Mouse (Mus musculus): ENCODE measurements around the gene Prrc2c. TPM values are rescaled to one million over a fixed set of nuclear protein-coding genes. Genes with fewer than 3 reads are reported as not detected.
"Not testable (repeated sequence)": the region's sequence is repeated elsewhere in the genome, so short reads cannot be mapped to it uniquely, and the experiment has no call there.

The Prrc2c gene
- total RNA-seq, 2 experiments from 2014 or later, result 117 TPM

DNA sequence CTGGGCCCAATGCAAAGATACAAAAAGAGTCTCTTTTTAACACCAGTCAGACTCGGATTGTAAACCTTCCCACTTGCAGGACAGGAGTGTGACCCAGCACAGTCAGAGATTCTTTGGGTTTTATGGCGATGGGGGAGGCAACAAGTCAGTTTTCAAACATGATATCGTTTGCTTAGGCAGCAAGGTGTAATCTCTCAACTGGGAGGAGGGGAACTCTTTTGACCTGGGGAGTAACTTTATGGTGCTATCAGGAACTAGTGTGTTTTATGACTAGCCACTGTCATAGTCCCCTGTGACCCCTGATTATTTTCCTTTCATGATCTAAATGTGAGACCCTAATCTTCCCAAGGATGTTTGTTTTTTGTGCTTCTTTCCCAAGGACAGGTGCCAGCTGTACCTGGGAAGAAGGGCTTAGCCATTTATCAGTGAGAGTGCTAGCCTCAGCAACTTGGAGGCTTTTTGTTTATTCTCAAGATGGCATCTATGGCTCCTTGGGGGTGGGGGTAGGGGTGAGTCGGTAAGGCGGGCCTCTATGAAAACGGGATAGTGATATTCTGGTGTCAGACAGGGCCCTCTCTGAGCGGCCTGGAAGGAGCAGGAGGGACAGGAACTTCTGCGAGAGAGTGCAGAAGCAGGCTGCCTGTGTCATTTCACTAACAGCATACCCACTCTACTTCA lies 39.8 kb downstream of the Prrc2c start:
- ATAC-seq (replicated peaks; ENCODE audit: low FRiP score, poor library complexity, severe bottlenecking), result no peak

DNA sequence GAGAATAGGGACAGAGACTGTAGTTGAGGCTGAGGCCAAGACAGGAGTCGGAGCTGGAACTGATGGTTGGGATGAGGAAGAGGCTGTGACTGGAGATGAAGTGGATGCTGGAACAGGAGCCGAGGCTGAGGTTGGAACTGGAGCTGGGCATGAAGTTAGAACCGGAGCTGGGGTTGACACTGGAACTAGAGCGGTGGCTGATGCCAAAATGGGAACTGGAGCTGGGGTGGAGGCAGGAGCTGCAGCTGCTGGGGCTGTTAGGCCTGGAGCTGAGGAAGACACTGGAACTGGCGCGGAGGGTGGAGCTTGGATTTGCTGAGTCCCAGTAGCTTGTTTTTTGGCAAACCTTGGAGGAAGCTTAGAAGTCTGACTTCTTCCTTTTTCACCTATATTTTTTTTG lies 42.5 kb downstream of the Prrc2c start:
- ATAC-seq (replicated peaks; ENCODE audit: low FRiP score, poor library complexity, severe bottlenecking), result no peak

- ATAC-seq (replicated peaks; ENCODE audit: low FRiP score, poor library complexity, severe bottlenecking), result no peak
Observed at GRCm38 (mm10) chr1:162693721-162694120, 46.6 kb downstream of the Prrc2c start.

DNA sequence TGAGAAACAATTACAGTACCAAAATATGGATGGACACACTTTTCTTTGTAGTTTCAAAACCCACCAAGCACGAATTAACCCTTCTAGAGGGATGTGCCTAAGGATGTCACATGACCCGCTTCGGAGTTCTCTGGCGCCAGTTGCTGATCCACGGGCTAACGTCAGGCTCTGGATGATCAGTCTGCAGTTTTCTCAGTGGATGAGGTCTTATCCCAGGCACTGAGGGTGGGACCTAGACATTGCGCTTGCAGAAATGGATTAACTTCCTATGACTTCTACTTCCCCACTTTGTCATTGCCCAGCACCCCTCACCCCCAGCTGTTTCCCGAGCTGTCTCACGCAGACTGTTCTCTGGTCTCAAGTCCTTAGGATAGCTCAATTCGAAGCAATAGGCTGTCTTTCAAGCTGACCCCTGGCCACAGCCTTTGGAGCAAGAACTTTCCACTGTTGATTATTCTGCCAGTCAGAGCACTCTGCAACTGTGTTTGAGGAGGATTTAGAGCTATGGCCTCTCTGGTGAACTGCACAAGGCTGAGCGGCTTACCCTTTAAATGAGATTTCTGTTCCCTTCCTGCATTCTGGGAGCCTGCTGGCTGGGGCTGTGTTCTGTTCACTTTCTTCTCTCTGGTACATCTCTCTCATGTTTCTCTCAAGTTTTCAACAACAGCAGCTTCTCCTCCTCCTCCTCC lies 74.7 kb downstream of the Prrc2c start:
- no peak for ATAC-seq (replicated peaks; ENCODE audit: low FRiP score, poor library complexity, severe bottlenecking)

GRCm38 (mm10) chr1:162664826-162665475 lies 75.4 kb downstream of the Prrc2c start:
- ATAC-seq (replicated peaks; ENCODE audit: low FRiP score, poor library complexity, severe bottlenecking), result peak; percentile 63; the same call in 1 of the 2 replicates

GRCm38 (mm10) chr1:162660276-162660860 lies 80.0 kb downstream of the Prrc2c start:
- peak; percentile 58 for ATAC-seq (replicated peaks; ENCODE audit: low FRiP score, poor library complexity, severe bottlenecking)

GRCm38 (mm10) chr1:162658119-162658518 lies 82.2 kb downstream of the Prrc2c start, which contains the start of gene Myocos:
Gene Myocos (minus strand): TSS chr1:162658219.
- ATAC-seq (replicated peaks; ENCODE audit: low FRiP score, poor library complexity, severe bottlenecking), result no peak

GRCm38 (mm10) chr1:162648416-162648815 lies 91.9 kb downstream of the Prrc2c start:
- ATAC-seq (replicated peaks; ENCODE audit: low FRiP score, poor library complexity, severe bottlenecking), result no peak

- no peak for ATAC-seq (replicated peaks; ENCODE audit: low FRiP score, poor library complexity, severe bottlenecking)
Observed at GRCm38 (mm10) chr1:162646083-162646686, 94.2 kb downstream of the Prrc2c start.

GRCm38 (mm10) chr1:162643752-162644151 lies 96.6 kb downstream of the Prrc2c start:
- ATAC-seq (replicated peaks; ENCODE audit: low FRiP score, poor library complexity, severe bottlenecking), result no peak

DNA sequence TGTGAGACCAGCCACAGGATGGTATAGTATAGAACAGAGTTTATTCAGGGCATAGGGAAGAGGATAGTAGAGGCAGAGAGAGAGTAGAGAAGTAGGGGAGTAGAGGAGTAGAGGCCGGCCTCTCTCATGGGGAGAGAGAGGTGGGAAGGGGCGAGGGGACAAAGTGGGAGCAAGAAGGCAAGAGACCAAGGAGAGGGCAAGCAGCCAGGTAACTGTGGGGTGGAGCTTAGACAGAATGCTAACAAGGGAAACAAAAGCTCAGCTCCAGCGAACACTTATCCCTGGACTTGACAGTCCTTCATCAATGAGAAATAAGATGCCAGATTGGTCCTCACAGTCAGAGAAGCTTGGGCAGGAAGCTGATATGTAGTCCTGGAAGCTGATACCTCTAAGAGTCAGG lies 97.8 kb downstream of the Prrc2c start:
- ATAC-seq (replicated peaks; ENCODE audit: low FRiP score, poor library complexity, severe bottlenecking), result no peak

DNA sequence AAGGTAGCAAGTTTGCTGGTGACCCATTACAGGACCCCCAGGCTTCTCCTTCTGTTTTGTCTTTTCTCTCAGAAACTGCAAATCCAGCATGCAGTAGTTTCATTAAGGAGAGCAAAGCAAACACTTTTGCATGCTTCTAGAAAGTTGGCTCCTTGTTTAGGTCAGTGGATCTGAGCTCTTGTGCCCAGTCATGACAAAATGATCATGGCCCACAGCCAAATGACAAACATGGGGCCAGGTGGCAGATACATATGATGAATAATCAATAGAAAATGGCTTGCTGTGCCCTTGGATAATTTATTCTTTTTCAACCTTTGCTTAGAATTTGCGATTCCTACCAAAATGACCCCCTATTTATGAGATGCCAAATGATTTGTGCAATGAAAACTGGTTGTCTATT lies 100.5 kb downstream of the Prrc2c start:
- no peak for ATAC-seq (replicated peaks; ENCODE audit: low FRiP score, poor library complexity, severe bottlenecking)

DNA sequence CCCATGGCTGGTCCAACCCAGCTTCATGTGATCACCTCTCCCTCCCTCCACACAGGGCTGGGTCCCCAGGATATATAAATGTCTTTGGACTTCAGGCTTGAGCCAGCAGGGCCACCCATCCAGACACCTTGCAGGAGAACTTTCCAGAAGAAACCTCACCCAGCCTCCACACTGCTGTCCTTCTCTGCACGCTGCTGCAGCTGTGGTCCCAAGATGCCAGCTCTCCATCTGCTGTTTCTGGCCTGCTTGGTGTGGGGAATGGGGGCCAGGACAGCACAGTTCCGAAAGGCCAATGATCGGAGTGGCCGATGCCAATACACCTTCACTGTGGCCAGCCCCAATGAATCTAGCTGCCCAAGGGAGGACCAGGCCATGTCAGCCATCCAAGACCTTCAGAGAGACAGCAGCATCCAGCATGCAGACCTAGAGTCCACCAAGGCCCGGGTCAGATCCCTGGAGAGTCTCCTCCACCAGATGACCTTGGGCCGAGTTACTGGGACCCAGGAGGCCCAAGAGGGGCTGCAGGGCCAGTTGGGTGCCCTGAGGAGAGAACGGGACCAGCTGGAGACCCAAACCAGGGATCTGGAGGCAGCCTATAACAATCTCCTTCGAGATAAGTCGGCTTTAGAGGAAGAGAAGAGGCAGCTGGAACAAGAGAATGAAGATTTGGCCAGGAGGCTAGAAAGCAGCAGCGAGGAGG lies 101.2 kb downstream of the Prrc2c start, which contains the start of gene Myoc:
Gene Myoc, plus strand, starts transcription at position 105 of the 700 bp plus-strand sequence.
- ATAC-seq (replicated peaks; ENCODE audit: low FRiP score, poor library complexity, severe bottlenecking), result no peak

DNA sequence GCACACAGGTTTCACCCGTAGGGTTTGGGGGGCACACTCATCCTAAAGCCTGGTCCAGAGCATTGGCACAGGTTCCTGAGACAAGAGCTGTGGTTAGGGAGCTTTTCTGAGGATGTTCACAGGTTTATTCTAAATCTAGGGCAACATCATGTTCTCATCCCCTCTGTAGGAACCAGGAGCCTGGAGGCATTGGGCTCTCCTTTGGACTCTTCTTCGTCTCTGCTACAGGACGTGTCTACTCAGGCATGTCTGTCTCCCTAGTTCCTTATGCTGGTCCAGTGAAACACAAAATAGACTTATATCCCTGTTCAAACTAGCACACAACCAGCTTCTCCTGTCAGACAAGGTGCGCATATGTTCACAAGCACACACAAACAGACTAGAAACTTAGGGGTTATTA lies 101.8 kb downstream of the Prrc2c start:
- no peak for ATAC-seq (replicated peaks; ENCODE audit: low FRiP score, poor library complexity, severe bottlenecking)

GRCm38 (mm10) chr1:162636516-162636915 lies 103.8 kb downstream of the Prrc2c start:
- ATAC-seq (replicated peaks; ENCODE audit: low FRiP score, poor library complexity, severe bottlenecking), result no peak

DNA sequence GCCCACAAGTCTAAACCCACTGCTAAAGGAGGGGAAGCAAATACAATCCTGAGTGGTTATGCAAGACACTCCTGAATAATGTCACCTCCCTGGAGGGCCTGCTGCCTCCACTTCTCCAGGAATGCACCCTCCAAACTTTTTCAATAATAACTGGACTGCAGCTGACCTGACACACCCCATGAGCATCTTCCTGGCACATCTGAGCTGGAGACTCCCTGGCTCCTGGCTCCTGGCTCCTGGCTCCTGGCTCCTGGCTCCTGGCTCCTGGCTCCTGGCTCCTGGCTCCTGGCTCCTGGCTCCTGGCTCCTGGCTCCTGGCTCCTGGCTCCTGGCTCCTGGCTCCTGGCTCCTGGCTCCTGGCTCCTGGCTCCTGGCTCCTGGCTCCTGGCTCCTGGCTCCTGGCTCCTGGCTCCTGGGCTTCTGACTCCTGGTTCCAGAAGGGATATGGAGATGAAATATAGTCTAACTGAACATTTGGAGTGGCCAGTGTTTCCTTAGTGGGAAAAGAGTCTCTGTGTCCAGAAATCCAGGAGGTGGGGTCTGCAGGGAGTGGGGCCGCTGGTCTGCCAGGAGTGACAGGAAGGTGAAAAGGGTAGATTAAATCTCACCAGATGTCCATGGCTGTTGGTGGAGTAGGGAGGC lies 104.9 kb downstream of the Prrc2c start:
- ATAC-seq (replicated peaks; ENCODE audit: low FRiP score, poor library complexity, severe bottlenecking), result not testable (repeated sequence)

DNA sequence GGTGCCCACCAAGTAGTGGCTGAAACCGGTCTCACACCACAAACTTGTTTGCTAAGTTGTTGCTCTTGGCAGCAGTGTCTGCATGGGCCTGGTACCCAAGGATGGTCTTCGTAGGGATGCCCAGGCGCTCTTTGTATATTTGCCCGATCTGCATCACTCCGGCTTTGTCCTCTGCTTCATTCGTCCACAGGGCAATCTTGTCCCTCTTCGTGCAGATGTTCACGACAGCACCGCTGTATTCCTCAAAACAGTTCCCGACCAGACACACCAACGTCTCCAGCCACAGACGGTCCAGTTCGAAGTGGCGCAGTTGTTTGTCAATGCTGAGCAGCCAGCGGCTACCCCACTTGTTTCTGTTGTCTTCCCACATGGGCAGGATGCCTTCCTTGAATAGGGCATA lies 112.0 kb downstream of the Prrc2c start:
- not testable (repeated sequence) for ATAC-seq (replicated peaks; ENCODE audit: low FRiP score, poor library complexity, severe bottlenecking)

- ATAC-seq (replicated peaks; ENCODE audit: low FRiP score, poor library complexity, severe bottlenecking), result not testable (repeated sequence)
Observed at GRCm38 (mm10) chr1:162627821-162628220, 112.5 kb downstream of the Prrc2c start.

GRCm38 (mm10) chr1:162625229-162625628 lies 115.1 kb downstream of the Prrc2c start:
- no peak for ATAC-seq (replicated peaks; ENCODE audit: low FRiP score, poor library complexity, severe bottlenecking)

Data from erythroid progenitor cell, adult 5-6 weeks (primary cell).